Mouse (Mus musculus): ENCODE data around the gene Zmat3. TPM values are rescaled to one million over a fixed set of nuclear protein-coding genes. Genes with fewer than 3 reads are reported as not detected.
A peak's percentile ranks its signal among the peaks of the same experiment; 100 is the strongest.

Gene Zmat3
- polyA plus RNA-seq, 1 experiment from 2014 or later, result 9.1 TPM

- Histone ChIP-seq H3K36me3 (replicated peaks; ENCODE audit: control insufficient read depth, insufficient read depth) (peaks cover 37% of the 10 kb centered on the region), H3K9me3 (ENCODE audit: control insufficient read depth, low read length) (no peaks in the 10 kb centered on the region), H3K4me1 (replicated peaks; ENCODE audit: control insufficient read depth, insufficient read depth, low read length) (no peaks in the 10 kb centered on the region), H3K4me2 (replicated peaks) (no peak overlapping the region), H3K27ac (no peak overlapping the region), H3K27me3 (ENCODE audit: control insufficient read depth, insufficient read depth, low read length) (no peaks in the 10 kb centered on the region), H3K4me3 (replicated peaks; ENCODE audit: low read length) (no peak overlapping the region), H3K9ac (no peak overlapping the region)
- WGBS, result 83% methylated on average over 6 of the region's 6 CpGs
- ATAC-seq (ENCODE audit: low FRiP score) (no peak), DNase-seq (ENCODE audit: low spot score) (no peak)
These were observed 17.9 kb downstream of the Zmat3 start for GRCm38 (mm10) chr3:32347881-32348280.

GRCm38 (mm10) chr3:32345249-32345648, 20.6 kb downstream of the Zmat3 start:
- Histone ChIP-seq H3K27me3 (ENCODE audit: control insufficient read depth, insufficient read depth, low read length) (no peaks in the 10 kb centered on the region), H3K36me3 (replicated peaks; ENCODE audit: control insufficient read depth, insufficient read depth) (peaks cover 50% of the 10 kb centered on the region), H3K9ac (no peak overlapping the region), H3K4me2 (replicated peaks) (no peak overlapping the region), H3K4me1 (replicated peaks; ENCODE audit: control insufficient read depth, insufficient read depth, low read length) (no peaks in the 10 kb centered on the region), H3K27ac (no peak overlapping the region), H3K9me3 (ENCODE audit: control insufficient read depth, low read length) (no peaks in the 10 kb centered on the region), H3K4me3 (replicated peaks; ENCODE audit: low read length) (no peak overlapping the region)
- ATAC-seq (ENCODE audit: low FRiP score) (peak; percentile 29; the same call in 1 of the 2 replicates), DNase-seq (ENCODE audit: low spot score) (no peak)
- WGBS, result 91% methylated on average over 11 of the region's 11 CpGs

DNA sequence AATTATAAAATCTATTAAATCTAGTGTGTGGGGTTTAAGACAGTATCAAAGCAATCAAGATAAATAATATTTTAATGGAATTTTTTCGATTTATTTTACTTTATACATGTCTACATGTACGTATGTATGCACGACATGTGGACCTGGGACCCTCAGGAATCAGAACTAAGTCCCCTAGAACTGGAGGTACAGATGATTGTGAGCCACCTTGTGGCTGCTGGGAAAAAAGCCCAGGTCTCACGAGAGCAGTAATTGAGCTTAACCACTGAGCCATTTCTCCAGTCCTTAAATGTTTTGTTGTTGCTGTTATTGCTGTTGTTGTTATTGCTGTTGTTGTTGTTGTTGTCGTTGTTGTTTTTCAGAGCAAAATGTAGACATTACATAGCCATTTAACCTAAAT, 21.0 kb downstream of the Zmat3 start:
- 84% methylated on average over 5 of the region's 5 CpGs for WGBS
- ATAC-seq (ENCODE audit: low FRiP score) (no peak), DNase-seq (ENCODE audit: low spot score) (no peak)
- Histone ChIP-seq H3K27ac (no peak overlapping the region), H3K9me3 (ENCODE audit: control insufficient read depth, low read length) (no peaks in the 10 kb centered on the region), H3K4me3 (replicated peaks; ENCODE audit: low read length) (no peak overlapping the region), H3K9ac (no peak overlapping the region), H3K4me2 (replicated peaks) (no peak overlapping the region), H3K36me3 (replicated peaks; ENCODE audit: control insufficient read depth, insufficient read depth) (peaks cover 49% of the 10 kb centered on the region), H3K4me1 (replicated peaks; ENCODE audit: control insufficient read depth, insufficient read depth, low read length) (0 out of 2 replicates have a peak, but pooled peaks cover 2% of the 10 kb centered on the region), H3K27me3 (ENCODE audit: control insufficient read depth, insufficient read depth, low read length) (no peaks in the 10 kb centered on the region)

- Histone ChIP-seq H3K4me2 (replicated peaks) (no peak overlapping the region), H3K27ac (no peak overlapping the region), H3K4me3 (replicated peaks; ENCODE audit: low read length) (no peak overlapping the region), H3K9ac (no peak overlapping the region), H3K9me3 (ENCODE audit: control insufficient read depth, low read length) (no peaks in the 10 kb centered on the region), H3K36me3 (replicated peaks; ENCODE audit: control insufficient read depth, insufficient read depth) (peaks cover 49% of the 10 kb centered on the region), H3K4me1 (replicated peaks; ENCODE audit: control insufficient read depth, insufficient read depth, low read length) (0 out of 2 replicates have a peak, but pooled peaks cover 3% of the 10 kb centered on the region), H3K27me3 (ENCODE audit: control insufficient read depth, insufficient read depth, low read length) (no peaks in the 10 kb centered on the region)
- no peak for DNase-seq (ENCODE audit: low spot score)
- 81% methylated on average over 12 of the region's 12 CpGs for WGBS
- peak; percentile 35; the same call in 1 of the 2 replicates for ATAC-seq (ENCODE audit: low FRiP score)
These were observed 22.4 kb downstream of the Zmat3 start for GRCm38 (mm10) chr3:32343371-32343770.

- ATAC-seq (ENCODE audit: low FRiP score), result no peak
- Histone ChIP-seq H3K4me3 (replicated peaks; ENCODE audit: low read length) (no peak overlapping the region), H3K27ac (no peak overlapping the region), H3K4me2 (replicated peaks) (no peak overlapping the region), H3K9ac (no peak overlapping the region), H3K4me1 (replicated peaks; ENCODE audit: control insufficient read depth, insufficient read depth, low read length) (0 out of 2 replicates have a peak, but pooled peaks cover 3% of the 10 kb centered on the region), H3K9me3 (ENCODE audit: control insufficient read depth, low read length) (no peaks in the 10 kb centered on the region), H3K36me3 (replicated peaks; ENCODE audit: control insufficient read depth, insufficient read depth) (peaks cover 49% of the 10 kb centered on the region), H3K27me3 (ENCODE audit: control insufficient read depth, insufficient read depth, low read length) (no peaks in the 10 kb centered on the region)
- no peak for DNase-seq (ENCODE audit: low spot score)
- WGBS, result 97% methylated on average over 19 of the region's 19 CpGs
These were observed 24.4 kb downstream of the Zmat3 start for GRCm38 (mm10) chr3:32341434-32341833.

- Histone ChIP-seq H3K4me3 (replicated peaks; ENCODE audit: low read length) (no peak overlapping the region), H3K4me1 (replicated peaks; ENCODE audit: control insufficient read depth, insufficient read depth, low read length) (0 out of 2 replicates have a peak, but pooled peaks cover 3% of the 10 kb centered on the region), H3K9me3 (ENCODE audit: control insufficient read depth, low read length) (no peaks in the 10 kb centered on the region), H3K27me3 (ENCODE audit: control insufficient read depth, insufficient read depth, low read length) (no peaks in the 10 kb centered on the region), H3K4me2 (replicated peaks) (no peak overlapping the region), H3K27ac (no peak overlapping the region), H3K9ac (no peak overlapping the region), H3K36me3 (replicated peaks; ENCODE audit: control insufficient read depth, insufficient read depth) (peaks cover 34% of the 10 kb centered on the region)
- no peak for DNase-seq (ENCODE audit: low spot score)
- 87% methylated on average over 7 of the region's 7 CpGs for WGBS
- ATAC-seq (ENCODE audit: low FRiP score), result no peak
These were observed 27.6 kb downstream of the Zmat3 start for GRCm38 (mm10) chr3:32338231-32338630.

DNA sequence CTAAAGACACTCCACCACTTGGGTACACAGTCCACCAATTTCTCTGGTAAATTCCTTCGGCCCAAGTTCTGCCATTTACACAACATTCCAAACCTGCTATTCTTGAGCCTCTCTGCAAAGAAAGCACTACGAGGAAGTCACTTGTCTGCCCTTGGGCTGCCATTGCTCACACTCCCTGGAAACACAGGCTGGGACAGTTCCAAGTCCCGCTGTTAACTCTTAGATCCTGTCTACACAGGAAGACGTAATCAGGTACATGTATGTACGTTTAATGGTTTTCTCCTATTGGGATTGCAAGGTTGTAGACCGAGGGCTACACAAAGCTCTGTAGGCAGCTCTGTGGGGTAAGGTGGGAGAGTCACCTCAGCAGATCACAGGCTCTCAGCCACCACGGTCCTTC, 28.0 kb downstream of the Zmat3 start:
- WGBS, result 91% methylated on average over 7 of the region's 7 CpGs
- no peak for ATAC-seq (ENCODE audit: low FRiP score)
- H3K36me3 ChIP-seq (replicated peaks; ENCODE audit: control insufficient read depth, insufficient read depth), result peaks cover 30% of the 10 kb centered on the region

DNA sequence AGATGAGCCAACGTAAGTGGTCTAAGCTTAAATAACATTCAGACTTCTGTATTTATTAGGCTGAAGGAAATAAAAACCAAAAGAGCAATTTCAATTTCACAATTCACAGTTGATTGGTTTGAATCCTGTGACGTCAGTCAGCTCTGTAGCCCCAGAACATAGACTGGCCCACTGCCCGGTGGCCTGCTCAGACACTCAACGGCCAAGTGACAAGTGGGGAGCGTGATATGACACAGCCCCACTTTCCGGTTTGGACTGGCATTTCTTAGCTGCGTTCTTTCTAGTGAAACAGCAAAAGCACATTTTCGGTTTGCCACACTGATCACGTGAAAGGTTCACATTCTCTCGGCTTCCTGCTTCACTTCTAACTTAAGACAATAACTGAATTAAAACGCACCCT, 30.9 kb downstream of the Zmat3 start:
- Histone ChIP-seq H3K4me3 (replicated peaks; ENCODE audit: low read length) (no peak overlapping the region), H3K4me2 (replicated peaks) (no peak overlapping the region), H3K36me3 (replicated peaks; ENCODE audit: control insufficient read depth, insufficient read depth) (peaks cover 6% of the 10 kb centered on the region; the same call in 1 of the 2 replicates), H3K9ac (no peak overlapping the region), H3K27me3 (ENCODE audit: control insufficient read depth, insufficient read depth, low read length) (no peaks in the 10 kb centered on the region), H3K4me1 (replicated peaks; ENCODE audit: control insufficient read depth, insufficient read depth, low read length) (0 out of 2 replicates have a peak, but pooled peaks cover 1% of the 10 kb centered on the region), H3K9me3 (ENCODE audit: control insufficient read depth, low read length) (no peaks in the 10 kb centered on the region), H3K27ac (no peak overlapping the region)
- 88% methylated on average over 11 of the region's 11 CpGs for WGBS
- ATAC-seq (ENCODE audit: low FRiP score) (no peak), DNase-seq (ENCODE audit: low spot score) (no peak)

More for the DNA sequence above, 28.0 kb downstream of the Zmat3 start:
- no peaks in the 10 kb centered on the region for H3K27me3 ChIP-seq (ENCODE audit: control insufficient read depth, insufficient read depth, low read length)
- H3K4me1 ChIP-seq (replicated peaks; ENCODE audit: control insufficient read depth, insufficient read depth, low read length), result 0 out of 2 replicates have a peak, but pooled peaks cover 3% of the 10 kb centered on the region
- H3K27ac ChIP-seq, result no peak overlapping the region
- no peak overlapping the region for H3K9ac ChIP-seq
- no peak for DNase-seq (ENCODE audit: low spot score)
- H3K4me2 ChIP-seq (replicated peaks), result no peak overlapping the region
- no peaks in the 10 kb centered on the region for H3K9me3 ChIP-seq (ENCODE audit: control insufficient read depth, low read length)
- no peak overlapping the region for H3K4me3 ChIP-seq (replicated peaks; ENCODE audit: low read length)

DNA sequence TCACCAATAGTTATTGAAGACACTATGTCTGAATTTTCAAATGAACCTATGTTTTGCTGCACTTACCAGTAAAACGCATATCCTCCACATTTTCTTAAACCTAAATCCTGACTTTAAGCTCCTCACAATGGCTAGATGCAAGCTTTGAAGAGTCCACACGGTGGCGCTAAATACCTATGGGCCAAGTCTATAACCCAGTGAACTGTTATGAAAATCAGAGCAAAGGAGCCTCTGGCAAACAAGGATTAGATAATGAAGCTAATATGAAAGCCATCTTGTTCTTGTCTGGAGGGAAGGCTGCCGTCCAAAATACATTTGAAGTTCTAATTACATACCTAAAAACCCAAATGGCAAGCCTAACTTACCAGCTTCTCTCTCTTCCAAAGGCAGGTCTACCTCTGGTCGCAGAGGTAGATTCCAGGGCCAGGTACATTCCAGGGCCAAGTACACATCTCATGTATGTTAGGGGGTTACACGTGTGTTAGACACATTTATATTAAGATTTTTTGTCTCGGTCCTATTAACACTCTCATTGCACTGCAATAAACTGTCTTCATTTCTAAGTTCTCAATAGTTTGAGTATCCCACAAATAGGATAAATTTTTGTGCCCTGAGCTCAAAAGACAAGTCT, 32.2 kb downstream of the Zmat3 start:
- peaks cover 6% of the 10 kb centered on the region; the same call in 1 of the 2 replicates for H3K36me3 ChIP-seq (replicated peaks; ENCODE audit: control insufficient read depth, insufficient read depth)
- 0 out of 2 replicates have a peak overlapping the region, but pooled peaks have one; percentile 17 for H3K27ac ChIP-seq
- 38% methylated on average over 7 of the region's 7 CpGs for WGBS
- DNase-seq (ENCODE audit: low spot score) (peak; percentile 93), ATAC-seq (ENCODE audit: low FRiP score) (peak; percentile 85)
- H3K4me1 ChIP-seq (replicated peaks; ENCODE audit: control insufficient read depth, insufficient read depth, low read length), result no peaks in the 10 kb centered on the region
- no peak overlapping the region for H3K4me3 ChIP-seq (replicated peaks; ENCODE audit: low read length)
- no peak overlapping the region for H3K4me2 ChIP-seq (replicated peaks)
- H3K9me3 ChIP-seq (ENCODE audit: control insufficient read depth, low read length), result no peaks in the 10 kb centered on the region
- H3K9ac ChIP-seq, result no peak overlapping the region
- H3K27me3 ChIP-seq (ENCODE audit: control insufficient read depth, insufficient read depth, low read length), result no peaks in the 10 kb centered on the region
